Comparison of ENCODE assay signal across 10 mouse cellular contexts in the genomic region with DNA sequence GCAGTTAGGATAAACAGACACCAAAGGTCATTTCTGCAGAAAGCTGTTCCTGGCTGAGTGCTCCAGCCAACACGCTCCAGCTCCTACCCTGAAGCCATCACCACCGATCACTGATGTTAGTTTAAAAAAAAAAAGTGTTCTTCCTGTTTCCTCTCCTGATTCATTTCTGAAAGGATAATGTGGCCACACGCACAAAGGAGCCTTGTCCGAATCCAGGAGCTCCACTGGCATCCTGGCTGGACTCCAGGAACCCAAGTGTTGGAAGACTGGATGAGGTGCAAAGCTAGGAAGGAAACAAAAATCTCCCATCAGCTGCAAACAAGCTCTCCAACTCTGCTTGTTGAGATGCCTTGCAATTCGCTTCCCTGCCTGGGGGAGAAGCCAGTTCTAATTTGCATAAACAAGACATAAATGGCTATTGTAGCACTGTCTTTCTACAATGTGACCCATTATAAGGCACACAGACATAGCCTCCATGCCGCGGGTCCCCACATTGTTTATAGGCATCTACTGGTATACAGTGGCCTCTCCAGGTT. TPM values are rescaled to one million over a fixed set of nuclear protein-coding genes. Genes with fewer than 3 reads are reported as not detected.
DNase-seq lines count a peak whose midpoint lies in the region; ATAC-seq lines count a peak whose summit lies in the region.
"Had no signal": no experiment of that assay in that cellular context is flagged by ENCODE, and none has a peak within 500 bp of the region (broad histone marks: within the 10 kb centered on the region; RNA-seq: fewer than 3 reads in every experiment).

No protein-coding gene starts in this region.

- H3K27ac ChIP-seq in midbrain, embryonic 11.5 days (ENCODE audit: low read depth, low read length), result no peak overlapping the region
- H3K27ac ChIP-seq in midbrain, embryonic 10.5 days (replicated peaks), result no peak overlapping the region
- H3K27ac ChIP-seq in embryonic facial prominence, embryonic 13.5 days, result peak overlapping the region; percentile 73

- intact Hi-C loops in heart, postnatal 25 days (cut with DNase I), result no loop called here

- H3K27me3 ChIP-seq in midbrain, embryonic 11.5 days (ENCODE audit: control insufficient read depth, insufficient read depth, low read length), result no peaks in the 10 kb centered on the region
- H3K27me3 ChIP-seq in midbrain, embryonic 10.5 days (ENCODE audit: low read depth, poor library complexity, severe bottlenecking), result no peaks in the 10 kb centered on the region
- no peaks in the 10 kb centered on the region for H3K27me3 ChIP-seq in embryonic facial prominence, embryonic 13.5 days

- no peak for ATAC-seq in midbrain, embryonic 11.5 days (ENCODE audit: low FRiP score)
- no peak for ATAC-seq in embryonic facial prominence, embryonic 13.5 days (ENCODE audit: insufficient number of reproducible peaks, insufficient read depth, low FRiP score, low TSS enrichment, low read depth)
- no peak for ATAC-seq in activated CD4-positive, CD25-positive, alpha-beta regulatory T cell, adult 4 months

- H3K36me3 ChIP-seq in midbrain, embryonic 11.5 days (ENCODE audit: control insufficient read depth, insufficient read depth, low read length), result no peaks in the 10 kb centered on the region
- no peaks in the 10 kb centered on the region for H3K36me3 ChIP-seq in midbrain, embryonic 10.5 days
- H3K36me3 ChIP-seq in embryonic facial prominence, embryonic 13.5 days, result no peaks in the 10 kb centered on the region

- no peak overlapping the region for H3K9ac ChIP-seq in midbrain, embryonic 11.5 days (ENCODE audit: low read length)
- no peak overlapping the region for H3K9ac ChIP-seq in embryonic facial prominence, embryonic 13.5 days

- peak; percentile 12 for DNase-seq in midbrain, embryonic 11.5 days (ENCODE audit: low spot score, missing footprints)
- no peak for DNase-seq in midbrain, embryonic 10.5 days (ENCODE audit: low spot score)
- peak; percentile 4 for DNase-seq in heart, postnatal 25 days (ENCODE audit: low spot score)
- peak; percentile 47 to 80 for DNase-seq in layer of hippocampus, postnatal 14 days (ENCODE audit: low spot score in 2 of 2)
- DNase-seq in lung, postnatal 25 days (ENCODE audit: low spot score), result peak; percentile 38
- no peak for DNase-seq in spleen, postnatal 36 days (ENCODE audit: low spot score in 2 of 2)

- H3K4me1 ChIP-seq in midbrain, embryonic 11.5 days (ENCODE audit: control insufficient read depth, insufficient read depth, low read length), result no peaks in the 10 kb centered on the region
- H3K4me1 ChIP-seq in midbrain, embryonic 10.5 days, result no peaks in the 10 kb centered on the region
- peaks cover 4% of the 10 kb centered on the region; the same call in 1 of the 2 replicates for H3K4me1 ChIP-seq in embryonic facial prominence, embryonic 13.5 days

- H3K9me3 ChIP-seq in midbrain, embryonic 11.5 days (ENCODE audit: control insufficient read depth, low read length), result no peaks in the 10 kb centered on the region
- H3K9me3 ChIP-seq in midbrain, embryonic 10.5 days (replicated peaks), result no peaks in the 10 kb centered on the region
- H3K9me3 ChIP-seq in embryonic facial prominence, embryonic 13.5 days, result no peaks in the 10 kb centered on the region

- no peak overlapping the region for H3K4me3 ChIP-seq in midbrain, embryonic 11.5 days (ENCODE audit: low read depth, low read length)
- no peak overlapping the region for H3K4me3 ChIP-seq in midbrain, embryonic 10.5 days
- H3K4me3 ChIP-seq in embryonic facial prominence, embryonic 13.5 days, result no peak overlapping the region

- 75% methylated on average over 7 of the region's 7 CpGs for WGBS in midbrain, embryonic 11.5 days
- WGBS in midbrain, embryonic 10.5 days, result 72% methylated on average over 7 of the region's 7 CpGs
- 31% methylated on average over 7 of the region's 7 CpGs for WGBS in embryonic facial prominence, embryonic 13.5 days

- H3K4me2 ChIP-seq in midbrain, embryonic 11.5 days, result no peak overlapping the region
- no peak overlapping the region for H3K4me2 ChIP-seq in embryonic facial prominence, embryonic 13.5 days

RNA-seq across cellular contexts. Expression of a gene that starts 37.2 kb away (rescaled TPM):
- not detected in 2 replicates for polyA plus RNA-seq in midbrain, embryonic 11.5 days (2014; fragmentation: Nextera tagmentation; extraction: Ambion mirVana)
- polyA plus RNA-seq in midbrain, embryonic 10.5 days (2016; fragmentation: Nextera tagmentation; extraction: Ambion mirVana), result 0.05 TPM in 1 of 2 replicates, not detected in the other
- not detected in 2 replicates for polyA plus RNA-seq in embryonic facial prominence, embryonic 13.5 days (2015; fragmentation: Nextera tagmentation; extraction: Ambion mirVana)
- total RNA-seq in heart, postnatal 25 days (2021), result not detected
- not detected for total RNA-seq in layer of hippocampus, postnatal 14 days (2021)
- under 1 TPM in 1 of 2 experiments, not detected in 1; 0.28 TPM for polyA plus RNA-seq in activated CD4-positive, CD25-positive, alpha-beta regulatory T cell, adult 4 months (2017; shearing (Covaris generic))
- total RNA-seq: MEL had no signal
- polyA plus RNA-seq: spleen, adult 2 months had no signal

Comparison
In these comparisons a context has a peak if more than half of its experiments do, and no peak if none do; other contexts are left out.
1. DNase-seq: peak in midbrain, embryonic 11.5 days (single experiment), heart, postnatal 25 days (single experiment), layer of hippocampus, postnatal 14 days (2 of 2) and lung, postnatal 25 days (single experiment); none in midbrain, embryonic 10.5 days (single experiment) and spleen, postnatal 36 days (0 of 2).